In genomic region chr11:70115901-70116300, GRCm38 (mm10) we compare ENCODE assay signal across 19 mouse cellular contexts. TPM values are rescaled to one million over a fixed set of nuclear protein-coding genes. Genes with fewer than 3 reads are reported as not detected.
"Had no signal": no experiment of that assay in that cellular context is flagged by ENCODE, and none has a peak within 500 bp of the region (broad histone marks: within the 10 kb centered on the region; RNA-seq: fewer than 3 reads in every experiment).

No protein-coding gene starts in this region.

- DNase-seq: left cerebral cortex, postnatal 4 days; liver; liver, embryonic 13.5 days; liver, postnatal 0 days; lung, adult 18-20 months; lung, adult 2 months; lung, embryonic 14.5 days; lung, postnatal 10 days; lung, postnatal 14 days; lung, postnatal 36 days; lung, postnatal 4 days; midbrain, embryonic 14.5 days had no signal

RNA-seq across cellular contexts. Expression of gene Mgl2, which starts 14.2 kb away (rescaled TPM):
- total RNA-seq: liver, adult 2 months; megakaryocyte-erythroid progenitor cell, adult 5-6 weeks had no signal

RNA-seq across cellular contexts. Expression of gene Asgr2, which starts 23.5 kb away (rescaled TPM):
- total RNA-seq: left cerebral cortex, postnatal 10 days; left cerebral cortex, postnatal 14 days; left cerebral cortex, postnatal 25 days; left cerebral cortex, postnatal 36 days; left cerebral cortex, postnatal 4 days; megakaryocyte-erythroid progenitor cell, adult 5-6 weeks; midbrain, postnatal 0 days had no signal
